Mouse (Mus musculus) cerebellum, adult 2 months (tissue): ENCODE measurements around the gene Ndufc1.

Source experiments
- CTCF ChIP-seq: fragments of 200-500 bp; IDR thresholded peaks from 2 replicates; pipeline ENCODE4 v1.5.1; 2011; ENCODE audit warnings: low read depth, mild to moderate bottlenecking, control low read depth, low read length, moderate library complexity, borderline replicate concordance; ENCODE audit not compliant: insufficient read depth
- POLR2A ChIP-seq: fragments of 200-500 bp; IDR thresholded peaks from 2 replicates; pipeline ENCODE4 v1.6.1; 2011; ENCODE audit warnings: low read length, control low read depth, borderline replicate concordance; ENCODE audit not compliant: insufficient read depth

- TF ChIP-seq POLR2A = no peak
- no peak for TF ChIP-seq CTCF
These were observed 35.2 kb downstream of the Ndufc1 start for GRCm38 (mm10) chr3:51373544-51373943.
